Mouse (Mus musculus) spleen, adult 2 months (tissue): ENCODE results near the gene Cacna1s. TPM values are rescaled to one million over a fixed set of nuclear protein-coding genes. Genes with fewer than 3 reads are reported as not detected.

Source experiments
- DNase-seq, 2 experiments: peaks; one replicate each; pipeline versions ENCODE4 v3.0.0 to v3.0.0-alpha.2; 2012 to 2021; ENCODE audit warnings: low spot score in 2 of 2, low read depth in 1 of 2
- H3K27ac ChIP-seq: fragments of 200-500 bp; 2 replicates; pipeline ENCODE4 v1.5.1; 2012; ENCODE audit warnings: low read length, inconsistent platforms; ENCODE audit not compliant: insufficient read depth
- H3K27me3 ChIP-seq: fragments of 200-500 bp; 2 replicates; pipeline ENCODE4 v1.6.1; 2012; ENCODE audit warnings: mild to moderate bottlenecking, moderate library complexity, low read length, inconsistent platforms; ENCODE audit not compliant: control insufficient read depth, insufficient read depth
- H3K36me3 ChIP-seq: fragments of 200-500 bp; 2 replicates; pipeline ENCODE4 v1.6.1; 2012; ENCODE audit warnings: mild to moderate bottlenecking, low read length, inconsistent platforms; ENCODE audit not compliant: control insufficient read depth, insufficient read depth
- H3K4me1 ChIP-seq: fragments of 200-500 bp; 2 replicates; pipeline ENCODE4 v1.6.1; 2011; ENCODE audit warnings: inconsistent platforms; ENCODE audit not compliant: control insufficient read depth, insufficient read depth, insufficient read length
- H3K4me3 ChIP-seq: fragments of 200-500 bp; 2 replicates; pipeline ENCODE4 v1.5.1; 2011; ENCODE audit warnings: mild to moderate bottlenecking, inconsistent platforms; ENCODE audit not compliant: insufficient read depth, insufficient read length; ENCODE audit errors: extremely low read depth
- CTCF ChIP-seq: fragments of 200-500 bp; IDR thresholded peaks from 2 replicates; pipeline ENCODE4 v1.5.1; 2011; ENCODE audit warnings: mild to moderate bottlenecking, inconsistent platforms; ENCODE audit not compliant: insufficient read depth, insufficient read length, insufficient replicate concordance; ENCODE audit errors: extremely low read depth
- POLR2A ChIP-seq: fragments of 200-500 bp; IDR thresholded peaks from 2 replicates; pipeline ENCODE4 v1.6.1; 2011; ENCODE audit warnings: low read depth, low read length, inconsistent platforms
- WGBS: fragments of 180-500 bp; shearing (Covaris S2); methylation state at CpG from one replicate; pipeline ENCODE4 v1.1.7; 2018; 5-methylcytosine and 5-hydroxymethylcytosine counted together
- polyA plus RNA-seq: library from polyadenylated mRNA; depleted of rRNA; stranded (reverse); fragments of >200 nt; gene quantifications from 2 replicates; pipeline ENCODE4 v1.2.3, GENCODE M21; 2012; rRNA removed

Gene Cacna1s
- polyA plus RNA-seq, 1 experiment, result 4.3 TPM

DNA sequence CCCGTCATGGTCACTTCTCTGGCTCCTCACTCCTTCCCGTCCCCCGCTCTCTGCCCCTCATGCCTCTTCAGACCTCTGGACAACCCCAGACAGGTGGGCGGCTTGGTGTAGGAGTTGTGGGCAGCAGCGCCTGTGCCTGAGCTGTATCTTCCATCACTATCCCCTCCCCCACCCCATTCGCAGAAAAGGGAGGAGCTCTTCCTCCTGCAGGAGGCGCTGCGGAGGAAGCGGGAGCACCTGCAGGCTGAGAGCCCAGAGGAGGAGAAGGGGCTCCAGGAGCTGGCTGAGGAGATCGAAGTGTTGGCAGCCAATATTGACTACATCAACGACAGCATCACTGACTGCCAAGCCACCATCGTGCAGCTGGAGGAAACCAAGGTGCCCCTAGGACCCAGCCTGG, 107.3 kb downstream of the Cacna1s start:
- Histone ChIP-seq H3K27ac (no peak overlapping the region), H3K4me3 (no peak overlapping the region), H3K4me1 (no peaks in the 10 kb centered on the region), H3K36me3 (peaks cover 86% of the 10 kb centered on the region), H3K27me3 (no peaks in the 10 kb centered on the region)
- no peak for DNase-seq
- 92% methylated on average over 12 of the region's 12 CpGs for WGBS
- TF ChIP-seq POLR2A (no peak), CTCF (no peak)

DNA sequence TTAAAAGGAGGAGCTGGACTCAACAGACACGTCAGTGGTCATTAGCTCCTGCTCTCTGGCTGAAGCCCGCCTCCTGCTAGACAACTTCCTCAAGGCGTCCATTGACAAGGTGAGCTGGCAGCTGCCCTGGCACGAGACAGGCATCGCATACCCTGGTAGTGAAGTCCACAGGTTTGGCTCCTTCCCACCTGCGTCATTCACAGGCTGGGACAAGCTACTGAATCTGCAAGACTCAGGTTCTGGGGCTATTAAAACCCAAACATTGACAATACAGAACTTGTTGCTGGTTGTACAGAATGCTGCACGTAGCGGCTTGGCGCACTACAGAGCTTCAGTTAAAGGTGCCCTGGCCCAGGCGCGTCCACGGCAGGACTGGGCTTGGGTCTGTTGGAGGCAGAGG, 107.7 kb downstream of the Cacna1s start:
- Histone ChIP-seq H3K36me3 (peaks cover 86% of the 10 kb centered on the region), H3K27ac (no peak overlapping the region), H3K27me3 (no peaks in the 10 kb centered on the region), H3K4me3 (no peak overlapping the region), H3K4me1 (no peaks in the 10 kb centered on the region)
- TF ChIP-seq POLR2A (no peak), CTCF (no peak)
- no peak for DNase-seq
- 96% methylated on average over 12 of the region's 12 CpGs for WGBS

DNA sequence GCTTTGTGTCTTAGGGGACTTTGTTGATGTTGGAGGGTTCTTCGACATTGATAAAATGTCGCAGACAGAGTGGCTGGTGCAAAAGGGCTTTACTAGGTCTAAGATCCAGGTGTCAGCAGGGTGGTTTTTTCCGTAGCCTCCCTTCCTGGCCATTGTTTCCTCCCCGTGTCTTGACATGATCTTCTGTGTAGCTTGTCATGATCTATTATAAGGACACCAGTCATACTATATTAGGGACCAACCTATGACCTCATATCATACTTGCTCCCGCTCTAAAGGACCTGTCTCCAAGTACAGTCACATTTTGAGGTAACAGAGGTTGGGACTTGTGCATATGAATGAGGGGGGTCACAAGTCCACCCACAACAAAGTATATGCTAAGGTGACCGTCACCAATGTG, 108.4 kb downstream of the Cacna1s start:
- no peak overlapping the region for H3K27ac ChIP-seq
- TF ChIP-seq POLR2A (no peak), CTCF (no peak)
- DNase-seq, result no peak
- H3K4me3 ChIP-seq, result no peak overlapping the region
- no peaks in the 10 kb centered on the region for H3K4me1 ChIP-seq
- peaks cover 87% of the 10 kb centered on the region for H3K36me3 ChIP-seq
- 87% methylated on average over 6 of the region's 6 CpGs for WGBS
- no peaks in the 10 kb centered on the region for H3K27me3 ChIP-seq

DNA sequence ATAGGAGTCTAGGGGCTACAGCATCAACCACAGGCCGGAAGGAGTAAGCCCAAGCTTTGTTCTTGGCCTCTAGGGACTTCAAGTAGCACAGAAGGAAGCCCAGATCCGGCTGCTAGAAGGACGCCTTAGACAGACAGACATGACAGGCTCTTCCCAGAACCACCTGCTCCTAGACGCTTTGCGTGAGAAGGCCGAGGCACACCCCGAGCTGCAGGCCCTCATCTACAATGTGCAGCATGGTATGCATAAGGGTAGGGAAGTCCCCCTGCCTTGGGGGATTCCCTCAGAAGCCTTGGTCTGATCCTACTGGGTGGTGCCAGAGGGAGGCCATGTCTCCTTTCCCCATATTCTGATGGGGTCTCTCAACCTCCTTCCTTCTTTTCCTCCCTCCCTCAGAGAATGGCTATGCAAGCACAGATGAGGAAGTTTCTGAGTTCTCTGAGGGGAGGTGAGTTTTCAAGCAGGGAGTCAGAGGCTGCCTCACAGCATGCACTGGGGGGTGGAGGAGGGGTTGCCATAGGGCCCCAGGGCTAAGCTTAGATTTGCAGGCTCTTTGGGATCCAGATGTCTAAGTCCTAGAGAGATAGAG, 108.9 kb downstream of the Cacna1s start:
- peaks cover 84% of the 10 kb centered on the region for H3K36me3 ChIP-seq
- H3K4me3 ChIP-seq, result no peak overlapping the region
- TF ChIP-seq CTCF (no peak), POLR2A (no peak)
- H3K27me3 ChIP-seq, result no peaks in the 10 kb centered on the region
- WGBS, result 85% methylated on average over 7 of the region's 7 CpGs
- no peak for DNase-seq
- no peak overlapping the region for H3K27ac ChIP-seq
- no peaks in the 10 kb centered on the region for H3K4me1 ChIP-seq

DNA sequence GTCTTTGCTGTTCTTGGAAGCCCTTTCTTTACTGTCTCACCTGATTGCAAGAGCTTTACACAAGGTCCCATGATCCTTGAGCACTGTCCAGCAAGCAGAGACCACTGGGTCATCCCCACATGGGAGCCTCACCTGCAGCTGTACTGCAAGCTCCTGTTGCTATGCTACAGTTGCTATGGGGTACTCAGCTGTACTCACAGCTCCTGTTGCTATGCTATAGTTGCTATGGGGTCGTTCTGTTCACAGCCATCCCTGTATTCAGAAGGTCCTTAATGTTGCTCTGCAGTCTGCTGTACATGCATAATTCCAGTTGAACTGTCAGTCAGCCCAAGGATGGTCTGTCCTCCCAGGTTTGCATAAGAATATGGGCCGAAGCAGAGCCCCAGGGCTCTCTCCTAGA, 112.9 kb downstream of the Cacna1s start:
- TF ChIP-seq CTCF (no peak), POLR2A (no peak)
- Histone ChIP-seq H3K4me1 (no peaks in the 10 kb centered on the region), H3K36me3 (peaks cover 73% of the 10 kb centered on the region), H3K27ac (no peak overlapping the region), H3K27me3 (no peaks in the 10 kb centered on the region), H3K4me3 (no peak overlapping the region)
- WGBS, result 91% methylated on average over 2 of the region's 2 CpGs
- DNase-seq, result no peak

- TF ChIP-seq POLR2A (no peak), CTCF (peak; percentile 31; the same call in 1 of the 2 replicates)
- no peak for DNase-seq
- H3K36me3 ChIP-seq, result peaks cover 73% of the 10 kb centered on the region
- H3K27me3 ChIP-seq, result no peaks in the 10 kb centered on the region
- H3K4me3 ChIP-seq, result no peak overlapping the region
- no peak overlapping the region for H3K27ac ChIP-seq
- no peaks in the 10 kb centered on the region for H3K4me1 ChIP-seq
- WGBS, result 83% methylated on average over 8 of the region's 8 CpGs
Measured at GRCm38 (mm10) chr1:136167657-136168056, 115.1 kb downstream of the Cacna1s start.

Other genes with a start within 250 kb of the Cacna1s start
- 3.1 and 5.1 TPM in 2 replicates for gene Lad1, start 234.2 kb upstream of the Cacna1s start, polyA plus RNA-seq
- 0.52 and 0.75 TPM in 2 replicates for gene Tnnt2, start 216.4 kb upstream of the Cacna1s start, polyA plus RNA-seq
- gene Pkp1, start 133.5 kb upstream of the Cacna1s start, polyA plus RNA-seq, result not detected in 2 replicates
- gene Igfn1, start 46.4 kb upstream of the Cacna1s start, polyA plus RNA-seq, result 0.41 TPM in 1 of 2 replicates, not detected in the other
- gene Tmem9, start 44.6 kb upstream of the Cacna1s start, polyA plus RNA-seq, result 27.3 and 34.1 TPM in 2 replicates
- not detected in 2 replicates for gene Ascl5, start 1.9 kb upstream of the Cacna1s start, polyA plus RNA-seq
- gene Kif21b, start 78.6 kb downstream of the Cacna1s start, polyA plus RNA-seq, result 79.2 and 111 TPM in 2 replicates
- gene Mroh3, start 160.1 kb downstream of the Cacna1s start, polyA plus RNA-seq, result not detected in 2 replicates
- 0.15 and 0.32 TPM in 2 replicates for gene Inava, start 181.5 kb downstream of the Cacna1s start, polyA plus RNA-seq
- gene Gpr25, start 208.1 kb downstream of the Cacna1s start, polyA plus RNA-seq, result 3.1 and 6.8 TPM in 2 replicates